Mouse (Mus musculus) heart, embryonic 16.5 days (tissue): ENCODE measurements around the gene Ttll7. TPM values are rescaled to one million over a fixed set of nuclear protein-coding genes. Genes with fewer than 3 reads are reported as not detected.

ENCODE experiments used
- ATAC-seq: fragments of 200-750 bp; cut with Nextera tagmentation; replicated peaks from 2 replicates; pipeline ENCODE4 v1.8.0; 2017; ENCODE audit warnings: moderate number of reproducible peaks; ENCODE audit not compliant: insufficient read depth, low FRiP score; ENCODE audit errors: extremely low read depth
- H3K27ac ChIP-seq: fragments of 300-500 bp; sonication (generic); 2 replicates; pipeline ENCODE4 v1.5.1; 2014; ENCODE audit warnings: mild to moderate bottlenecking, low read length, control low read depth, moderate library complexity
- H3K27me3 ChIP-seq: fragments of 300-500 bp; sonication (generic); 2 replicates; pipeline ENCODE4 v1.6.1; 2014; ENCODE audit warnings: low read length, mixed read lengths; ENCODE audit not compliant: control insufficient read depth, insufficient read depth
- H3K36me3 ChIP-seq: fragments of 300-500 bp; sonication (generic); 2 replicates; pipeline ENCODE4 v1.6.1; 2014; ENCODE audit not compliant: control insufficient read depth, insufficient read depth
- H3K4me1 ChIP-seq: fragments of 300-500 bp; sonication (generic); 2 replicates; pipeline ENCODE4 v1.6.1; 2014; ENCODE audit warnings: low read length, mixed read lengths; ENCODE audit not compliant: control insufficient read depth, insufficient read depth
- H3K4me2 ChIP-seq: fragments of 300-500 bp; sonication (generic); 2 replicates; pipeline ENCODE4 v1.6.1; 2014; ENCODE audit warnings: low read depth, mild to moderate bottlenecking, control low read depth, low read length
- H3K4me3 ChIP-seq: fragments of 300-500 bp; sonication (generic); 2 replicates; pipeline ENCODE4 v1.5.1; 2014; ENCODE audit warnings: mild to moderate bottlenecking, control low read depth, low read length
- H3K9ac ChIP-seq: fragments of 300-500 bp; sonication (generic); 2 replicates; pipeline ENCODE4 v1.6.1; 2014; ENCODE audit warnings: low read length, control low read depth
- H3K9me3 ChIP-seq: fragments of 300-500 bp; sonication (generic); replicated peaks from 2 replicates; pipeline ENCODE4 v1.6.1; 2016; ENCODE audit warnings: low read length; ENCODE audit not compliant: control insufficient read depth
- WGBS: fragments of 180-500 bp; shearing (Covaris S2); extraction: QIAGEN DNeasy Blood & Tissue Kit; methylation state at CpG from one replicate; pipeline ENCODE4 v1.1.7; 2014; 5-methylcytosine and 5-hydroxymethylcytosine counted together
- polyA plus RNA-seq: library from polyadenylated mRNA; unstranded; fragments of >200 nt; fragmentation: Nextera tagmentation; extraction: Ambion mirVana; gene quantifications from 2 replicates; pipeline ENCODE4 v1.2.1, GENCODE M21; 2015

Gene Ttll7
- polyA plus RNA-seq, 1 experiment from 2014 or later: 1.2 TPM

DNA sequence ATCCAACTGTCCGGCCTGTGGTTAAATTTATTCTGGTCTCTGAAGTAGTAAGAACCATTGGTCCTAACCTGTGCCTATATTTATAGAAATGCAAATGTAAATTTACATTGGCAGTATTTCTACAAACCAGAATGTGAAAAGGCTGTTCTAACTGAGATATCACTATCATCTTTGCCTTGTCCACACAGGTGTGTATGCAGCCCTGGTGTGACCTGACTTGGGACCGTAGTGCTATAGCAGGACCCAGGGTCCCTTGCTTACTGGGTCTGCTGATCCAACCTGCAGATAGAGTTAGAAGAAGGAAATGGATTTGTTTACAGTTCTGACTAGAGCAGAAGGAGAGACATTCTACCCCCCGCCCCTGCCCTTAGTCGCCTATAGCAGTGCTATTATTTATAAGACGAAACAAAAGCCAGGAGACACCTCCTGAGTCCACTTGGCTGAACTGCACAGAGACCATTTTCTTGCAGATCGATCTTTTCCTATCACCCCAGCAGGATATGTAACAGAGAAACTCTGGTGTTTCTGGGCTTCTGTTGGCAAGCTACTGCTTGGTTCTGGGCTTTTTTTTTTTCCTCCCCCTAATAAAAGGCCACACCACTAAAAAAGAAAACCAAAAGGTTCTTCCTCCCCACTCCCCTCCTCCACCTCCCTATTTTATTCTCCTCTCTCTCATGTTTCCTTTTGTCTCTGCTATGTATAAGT lies 75.3 kb downstream of the Ttll7 start:
- WGBS: 80% methylated on average over 6 of the region's 6 CpGs
- no peak overlapping the region for H3K4me2 ChIP-seq
- no peaks in the 10 kb centered on the region for H3K27me3 ChIP-seq

DNA sequence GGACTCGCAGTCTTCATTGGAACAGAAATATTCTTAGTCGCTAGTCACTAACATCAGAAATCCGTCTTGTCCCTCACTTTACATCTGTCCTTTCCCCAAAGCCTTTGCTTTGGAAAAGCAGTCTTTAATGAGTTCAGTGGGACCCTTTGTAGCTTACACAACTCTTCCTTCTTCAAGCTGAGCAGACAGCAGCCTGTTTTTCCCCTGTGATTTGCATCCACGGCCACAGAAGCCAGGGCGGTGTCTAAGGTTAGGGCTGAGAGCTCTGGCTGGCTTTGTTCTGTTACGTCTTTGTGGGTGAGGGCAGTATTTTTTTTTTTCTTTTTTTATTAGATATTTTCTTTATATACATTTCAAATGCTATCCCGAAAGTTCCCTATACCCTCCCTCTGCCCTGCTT lies 76.0 kb downstream of the Ttll7 start:
- Histone ChIP-seq H3K4me1 (no peaks in the 10 kb centered on the region), H3K9ac (no peak overlapping the region), H3K27ac (no peak overlapping the region), H3K9me3 (no peaks in the 10 kb centered on the region), H3K4me3 (no peak overlapping the region), H3K4me2 (no peak overlapping the region), H3K27me3 (no peaks in the 10 kb centered on the region), H3K36me3 (no peaks in the 10 kb centered on the region)
- ATAC-seq: no peak
- WGBS: 88% methylated on average over 7 of the region's 7 CpGs

More for the DNA sequence above, 75.3 kb downstream of the Ttll7 start:
- Histone ChIP-seq H3K9ac (no peak overlapping the region), H3K36me3 (no peaks in the 10 kb centered on the region), H3K27ac (no peak overlapping the region), H3K4me3 (no peak overlapping the region), H3K4me1 (no peaks in the 10 kb centered on the region), H3K9me3 (no peaks in the 10 kb centered on the region)
- no peak for ATAC-seq

DNA sequence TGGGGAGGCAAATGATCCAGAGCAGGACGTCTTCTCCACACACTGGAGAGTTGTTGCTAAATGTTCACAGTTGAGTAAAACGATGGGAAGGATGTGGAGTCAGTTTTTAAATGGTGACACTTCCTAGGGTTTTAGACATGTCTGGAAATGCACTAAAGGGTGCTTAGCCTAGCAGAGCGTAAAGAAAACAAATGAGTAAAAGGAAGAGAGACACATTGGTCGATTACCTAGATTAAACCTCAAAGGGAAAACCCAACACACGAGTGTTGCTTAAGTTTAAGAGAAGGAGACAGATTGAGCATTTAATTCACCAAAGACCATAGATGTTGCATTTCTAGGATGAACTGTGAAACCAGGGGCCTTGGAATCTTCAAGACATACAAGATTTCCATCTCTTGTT lies 76.8 kb downstream of the Ttll7 start:
- H3K9me3 ChIP-seq: no peaks in the 10 kb centered on the region
- no peak overlapping the region for H3K4me3 ChIP-seq
- WGBS: 70% methylated on average over 5 of the region's 5 CpGs
- no peaks in the 10 kb centered on the region for H3K4me1 ChIP-seq
- H3K9ac ChIP-seq: no peak overlapping the region
- no peak for ATAC-seq
- H3K4me2 ChIP-seq: no peak overlapping the region
- no peaks in the 10 kb centered on the region for H3K27me3 ChIP-seq
- no peaks in the 10 kb centered on the region for H3K36me3 ChIP-seq
- H3K27ac ChIP-seq: no peak overlapping the region

DNA sequence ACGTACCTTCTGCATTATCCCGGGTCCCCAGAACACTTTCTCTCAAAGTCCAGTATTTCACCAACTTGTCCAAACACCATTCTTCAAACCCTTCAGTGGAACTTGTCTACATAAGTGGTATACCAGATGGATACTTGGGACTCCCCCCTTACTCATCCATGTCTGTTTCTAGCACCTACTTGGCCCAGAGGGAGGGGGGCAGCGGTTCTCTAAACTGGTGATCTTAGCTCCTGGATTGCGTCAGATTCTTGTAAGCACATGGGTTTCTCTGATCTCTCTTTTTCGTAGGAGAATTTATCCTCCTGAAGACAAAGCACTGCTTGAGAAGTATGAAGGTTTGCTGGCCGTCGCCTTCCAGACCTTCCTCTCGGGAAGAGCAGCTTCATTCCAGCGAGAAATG lies 79.0 kb downstream of the Ttll7 start:
- ATAC-seq: no peak
- no peak overlapping the region for H3K4me3 ChIP-seq
- 89% methylated on average over 9 of the region's 9 CpGs for WGBS

DNA sequence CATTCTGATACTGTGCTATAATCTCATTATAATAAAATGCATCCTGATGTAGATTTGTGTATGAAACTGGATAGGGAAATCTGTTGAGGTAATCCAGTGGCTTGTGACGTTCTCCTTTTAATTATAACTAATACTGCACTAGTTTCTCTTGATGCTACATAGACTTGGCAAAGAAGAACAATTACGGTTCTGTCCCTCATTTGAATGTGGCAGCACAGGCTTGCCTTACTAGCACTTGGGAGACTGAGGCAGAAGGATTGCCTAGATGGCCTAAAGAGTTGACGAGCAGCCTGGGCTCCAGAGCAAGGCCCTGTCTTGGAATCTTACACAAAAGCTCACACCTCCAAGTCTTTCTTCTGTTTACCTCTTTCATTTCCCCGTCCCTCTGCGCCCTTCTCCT lies 80.3 kb downstream of the Ttll7 start:
- 0 out of 2 replicates have a peak, but pooled peaks cover 3% of the 10 kb centered on the region for H3K9me3 ChIP-seq
- WGBS: 81% methylated on average over 5 of the region's 5 CpGs
- H3K9ac ChIP-seq: no peak overlapping the region
- no peak overlapping the region for H3K4me3 ChIP-seq
- peaks cover 5% of the 10 kb centered on the region; the same call in 1 of the 2 replicates for H3K36me3 ChIP-seq
- H3K27me3 ChIP-seq: no peaks in the 10 kb centered on the region
- no peak overlapping the region for H3K27ac ChIP-seq
- H3K4me2 ChIP-seq: no peak overlapping the region
- H3K4me1 ChIP-seq: no peaks in the 10 kb centered on the region
- ATAC-seq: no peak

More for the DNA sequence above, 79.0 kb downstream of the Ttll7 start:
- Histone ChIP-seq H3K4me1 (no peaks in the 10 kb centered on the region), H3K9me3 (0 out of 2 replicates have a peak, but pooled peaks cover 3% of the 10 kb centered on the region), H3K36me3 (peaks cover 5% of the 10 kb centered on the region; the same call in 1 of the 2 replicates), H3K9ac (no peak overlapping the region), H3K27ac (no peak overlapping the region), H3K27me3 (no peaks in the 10 kb centered on the region), H3K4me2 (no peak overlapping the region)

DNA sequence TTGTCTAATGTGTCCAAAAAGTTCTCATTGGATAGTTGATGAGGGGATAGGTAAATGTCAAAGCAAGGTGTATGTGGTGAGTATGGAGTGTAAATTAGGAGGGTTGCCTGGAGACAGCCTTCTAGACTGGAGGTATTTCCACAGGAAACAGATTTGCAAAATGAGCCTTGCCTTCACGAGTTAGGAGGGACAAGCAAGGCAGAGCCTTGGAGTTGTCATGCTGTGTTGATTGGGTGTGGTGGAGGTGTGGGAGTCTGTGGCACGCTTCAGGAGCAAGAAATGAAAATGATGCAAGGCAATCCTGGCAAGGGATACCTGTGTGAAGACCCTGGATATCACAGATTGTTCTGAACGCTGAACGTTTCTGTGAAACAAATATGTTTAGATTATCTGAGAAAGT lies 84.7 kb downstream of the Ttll7 start:
- Histone ChIP-seq H3K36me3 (peaks cover 5% of the 10 kb centered on the region; the same call in 1 of the 2 replicates), H3K27ac (no peak overlapping the region), H3K9me3 (0 out of 2 replicates have a peak, but pooled peaks cover 3% of the 10 kb centered on the region), H3K4me3 (no peak overlapping the region), H3K9ac (no peak overlapping the region), H3K27me3 (no peaks in the 10 kb centered on the region), H3K4me1 (no peaks in the 10 kb centered on the region), H3K4me2 (no peak overlapping the region)
- 74% methylated on average over 4 of the region's 4 CpGs for WGBS
- ATAC-seq: no peak

DNA sequence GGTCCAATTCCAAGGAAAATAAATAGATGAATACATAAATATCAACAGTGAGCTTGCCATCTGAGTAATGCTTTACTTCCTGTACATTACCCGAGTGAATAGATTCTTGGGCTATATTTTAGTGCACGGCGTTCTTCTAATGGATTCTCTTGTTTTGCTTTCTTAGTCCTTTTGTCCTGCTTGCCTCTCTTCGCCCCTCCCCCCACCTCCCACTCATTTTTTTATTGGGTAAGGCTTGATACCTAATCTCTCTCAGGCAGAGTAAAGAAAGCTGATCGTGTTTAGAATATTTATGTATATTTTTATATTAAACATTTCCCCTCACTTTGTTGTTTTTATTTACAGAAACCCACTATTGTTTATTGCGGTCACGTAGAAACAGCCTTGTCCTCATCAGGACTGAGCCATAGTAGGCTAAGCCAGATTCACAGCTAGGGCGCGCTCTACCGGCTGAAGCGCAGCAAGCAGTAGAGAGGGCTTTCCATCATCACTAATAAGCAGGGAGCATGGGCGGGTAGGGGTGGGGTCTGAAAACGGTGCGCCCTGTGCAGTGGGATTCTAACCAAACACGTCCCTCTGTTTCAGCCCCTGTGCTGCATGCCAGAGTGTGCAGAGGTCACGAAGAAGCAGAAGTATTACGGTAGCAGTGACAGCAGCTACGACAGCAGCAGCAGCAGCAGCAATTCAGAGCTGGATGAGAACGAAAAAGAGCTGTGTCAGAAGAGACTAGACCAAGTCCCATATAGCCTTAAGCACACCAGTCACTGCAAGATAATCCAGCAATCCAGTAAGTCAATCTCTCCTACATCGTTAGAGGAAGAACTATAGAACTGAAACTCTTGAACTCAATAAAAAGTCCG lies 87.5 kb downstream of the Ttll7 start:
- H3K9ac ChIP-seq: no peak overlapping the region
- H3K9me3 ChIP-seq: 0 out of 2 replicates have a peak, but pooled peaks cover 3% of the 10 kb centered on the region
- H3K4me3 ChIP-seq: no peak overlapping the region
- ATAC-seq: no peak
- peaks cover 5% of the 10 kb centered on the region; the same call in 1 of the 2 replicates for H3K36me3 ChIP-seq
- WGBS: 28% methylated on average over 21 of the region's 21 CpGs
- peak overlapping the region; percentile 25; the same call in 1 of the 2 replicates for H3K4me2 ChIP-seq
- no peak overlapping the region for H3K27ac ChIP-seq
- H3K27me3 ChIP-seq: 0 out of 2 replicates have a peak, but pooled peaks cover 3% of the 10 kb centered on the region
- no peaks in the 10 kb centered on the region for H3K4me1 ChIP-seq

DNA sequence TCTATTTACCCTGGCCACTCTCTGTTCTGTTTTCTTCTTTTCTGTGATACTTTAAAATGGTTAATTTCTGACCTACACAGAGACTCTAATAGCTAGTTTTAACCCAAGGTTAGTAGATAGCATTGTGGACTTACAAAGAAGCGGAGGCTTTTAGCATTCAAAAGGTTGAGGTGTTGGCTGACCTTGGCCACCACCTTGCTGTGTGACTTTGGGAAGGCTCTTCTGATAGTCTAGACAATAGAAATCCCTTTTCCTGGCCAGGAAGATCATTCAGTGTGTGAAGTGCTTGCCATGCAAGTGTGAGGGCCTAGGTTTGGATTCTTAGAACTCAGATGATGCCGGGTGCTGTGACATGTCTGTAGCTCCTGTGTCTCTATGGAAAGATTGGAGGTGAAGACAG lies 90.9 kb downstream of the Ttll7 start:
- Histone ChIP-seq H3K9me3 (no peaks in the 10 kb centered on the region), H3K9ac (no peak overlapping the region), H3K27me3 (0 out of 2 replicates have a peak, but pooled peaks cover 3% of the 10 kb centered on the region), H3K27ac (no peak overlapping the region), H3K36me3 (no peaks in the 10 kb centered on the region), H3K4me1 (no peaks in the 10 kb centered on the region), H3K4me3 (no peak overlapping the region), H3K4me2 (no peak overlapping the region)
- ATAC-seq: no peak
- WGBS: 78% methylated on average over 2 of the region's 2 CpGs

DNA sequence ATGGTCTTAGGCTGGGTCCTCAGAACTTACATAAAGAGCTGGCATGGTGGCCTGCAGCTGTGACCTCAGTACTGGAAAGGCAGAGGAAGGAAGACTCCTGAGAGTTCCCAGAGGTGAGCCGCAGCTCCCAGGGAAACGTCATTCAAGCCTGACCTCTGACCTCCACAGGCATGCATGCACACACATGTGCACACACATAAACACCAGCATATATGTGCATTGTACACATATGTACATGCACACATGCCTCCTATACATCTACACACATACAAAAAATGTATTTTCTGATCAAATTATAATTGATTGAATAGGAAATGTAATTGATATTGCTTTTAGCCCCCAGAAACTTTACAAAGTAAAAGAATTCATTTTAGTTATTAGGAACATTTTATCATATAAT lies 93.2 kb downstream of the Ttll7 start:
- 39% methylated on average over 2 of the region's 2 CpGs for WGBS
- H3K9ac ChIP-seq: no peak overlapping the region
- H3K4me3 ChIP-seq: no peak overlapping the region
- no peak overlapping the region for H3K27ac ChIP-seq
- no peaks in the 10 kb centered on the region for H3K9me3 ChIP-seq
- H3K4me1 ChIP-seq: no peaks in the 10 kb centered on the region
- no peak overlapping the region for H3K4me2 ChIP-seq
- H3K27me3 ChIP-seq: 0 out of 2 replicates have a peak, but pooled peaks cover 3% of the 10 kb centered on the region
- ATAC-seq: 0 out of 2 replicates have a peak, but pooled peaks have one; percentile 10
- no peaks in the 10 kb centered on the region for H3K36me3 ChIP-seq
